Comparison of ENCODE assay signal across 8 mouse cellular contexts in the genomic region with DNA sequence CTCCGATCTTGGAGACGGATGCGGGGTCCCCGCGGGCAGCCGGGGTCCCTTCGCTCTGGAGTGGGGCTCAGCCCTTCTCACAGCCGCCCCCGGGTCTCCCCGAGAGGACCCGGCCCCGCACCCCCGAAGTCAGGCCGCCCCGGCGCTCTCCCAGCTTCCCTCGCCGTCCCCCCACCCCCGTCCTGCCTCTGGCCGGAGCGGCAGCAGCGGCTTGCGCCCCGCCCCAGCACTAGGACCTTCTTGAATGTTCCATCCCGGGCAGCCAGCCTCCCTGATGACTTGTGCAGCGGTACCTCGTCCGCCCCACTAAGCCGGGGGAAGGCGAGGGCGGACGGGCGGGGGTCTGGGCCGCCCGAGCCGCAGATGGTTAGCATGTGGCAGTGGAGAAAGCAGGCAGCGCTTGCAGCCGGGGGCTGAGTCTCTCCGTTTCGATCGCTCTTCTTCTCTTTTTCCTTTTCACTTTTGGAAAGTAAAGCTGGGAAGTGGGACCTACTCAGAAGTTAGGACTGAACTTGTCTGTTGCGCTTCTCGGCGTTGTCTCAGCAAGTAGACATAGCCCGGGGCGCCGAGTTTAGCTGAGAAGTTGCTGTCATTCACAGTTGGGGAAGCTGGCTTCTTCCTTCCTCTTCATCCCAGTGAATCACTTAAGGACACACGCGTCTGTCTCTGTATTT. TPM values are rescaled to one million over a fixed set of nuclear protein-coding genes. Genes with fewer than 3 reads are reported as not detected.
A peak's percentile ranks its signal among the peaks of the same experiment; 100 is the strongest.
DNase-seq lines count a peak whose midpoint lies in the region; ATAC-seq lines count a peak whose summit lies in the region.

No protein-coding gene starts in this region.

- H3K27me3 ChIP-seq in forebrain, embryonic 14.5 days (replicated peaks; ENCODE audit: control insufficient read depth, insufficient read depth, low read length): no peaks in the 10 kb centered on the region
- H3K27me3 ChIP-seq in liver, embryonic 13.5 days: no peaks in the 10 kb centered on the region
- H3K27me3 ChIP-seq in neural tube, embryonic 13.5 days: no peaks in the 10 kb centered on the region

- no peaks in the 10 kb centered on the region for H3K36me3 ChIP-seq in forebrain, embryonic 14.5 days (ENCODE audit: control insufficient read depth, insufficient read depth, low read length)
- no peaks in the 10 kb centered on the region for H3K36me3 ChIP-seq in liver, embryonic 13.5 days
- no peaks in the 10 kb centered on the region for H3K36me3 ChIP-seq in neural tube, embryonic 13.5 days

- peak overlapping the region; percentile 84 for H3K4me3 ChIP-seq in forebrain, embryonic 14.5 days (ENCODE audit: low read depth, low read length)
- H3K4me3 ChIP-seq in liver, embryonic 13.5 days (replicated peaks): peak overlapping the region; percentile 87
- H3K4me3 ChIP-seq in neural tube, embryonic 13.5 days: peak overlapping the region; percentile 87

- peak; percentile 72 for ATAC-seq in forebrain, embryonic 14.5 days
- ATAC-seq in inflammation-experienced regulatory T-cells, adult 6 months: peak; percentile 45
- ATAC-seq in liver, embryonic 13.5 days (ENCODE audit: low read depth): peak; percentile 69
- ATAC-seq in neural tube, embryonic 13.5 days (ENCODE audit: low read depth): peak; percentile 80

- 1% methylated on average over 49 of the region's 49 CpGs for WGBS in forebrain, embryonic 14.5 days
- WGBS in liver, embryonic 13.5 days (ENCODE audit: insufficient replicate concordance): 1% methylated on average over 49 of the region's 49 CpGs
- WGBS in neural tube, embryonic 13.5 days: 1% methylated on average over 44 of the region's 49 CpGs

- peaks cover 8% of the 10 kb centered on the region; the same call in 1 of the 2 replicates for H3K4me1 ChIP-seq in forebrain, embryonic 14.5 days (ENCODE audit: control insufficient read depth, insufficient read depth, low read length)
- H3K4me1 ChIP-seq in liver, embryonic 13.5 days (replicated peaks): peaks cover 39% of the 10 kb centered on the region
- peaks cover 33% of the 10 kb centered on the region for H3K4me1 ChIP-seq in neural tube, embryonic 13.5 days (replicated peaks)

- peak overlapping the region; percentile 92 for H3K27ac ChIP-seq in forebrain, embryonic 14.5 days (ENCODE audit: low read depth, low read length)
- peak overlapping the region; percentile 90 for H3K27ac ChIP-seq in liver, embryonic 13.5 days
- H3K27ac ChIP-seq in neural tube, embryonic 13.5 days (replicated peaks): peak overlapping the region; percentile 97

- peak; percentile 68 for DNase-seq in ovary, adult 18-20 months (ENCODE audit: low spot score)
- no peak for DNase-seq in ovary, postnatal 36 days (ENCODE audit: low spot score)
- DNase-seq in adrenal gland, postnatal 10 days: peak; percentile 82
- peak; percentile 72 for DNase-seq in forebrain, embryonic 14.5 days (ENCODE audit: low spot score)
- peak; percentile 71 for DNase-seq in liver, embryonic 13.5 days
- DNase-seq in thymus, postnatal 4 days: no peak

- no peaks in the 10 kb centered on the region for H3K9me3 ChIP-seq in forebrain, embryonic 14.5 days (replicated peaks; ENCODE audit: control insufficient read depth, low read length)
- H3K9me3 ChIP-seq in liver, embryonic 13.5 days (replicated peaks): no peaks in the 10 kb centered on the region
- H3K9me3 ChIP-seq in neural tube, embryonic 13.5 days: no peaks in the 10 kb centered on the region

- peak overlapping the region; percentile 89 for H3K9ac ChIP-seq in forebrain, embryonic 14.5 days (ENCODE audit: low read length)
- H3K9ac ChIP-seq in liver, embryonic 13.5 days: peak overlapping the region; percentile 92
- peak overlapping the region; percentile 96 for H3K9ac ChIP-seq in neural tube, embryonic 13.5 days

- H3K4me2 ChIP-seq in forebrain, embryonic 14.5 days (ENCODE audit: low read length): peak overlapping the region; percentile 94
- peak overlapping the region; percentile 92 for H3K4me2 ChIP-seq in liver, embryonic 13.5 days
- H3K4me2 ChIP-seq in neural tube, embryonic 13.5 days: peak overlapping the region; percentile 88

RNA-seq across cellular contexts. Expression of a gene that starts 0.5 kb away (rescaled TPM):
- 10 to 100 TPM; 22.1 to 25.3 TPM for total RNA-seq in adrenal gland, postnatal 10 days (2021)
- polyA plus RNA-seq in forebrain, embryonic 14.5 days (2014; fragmentation: Nextera tagmentation; extraction: Ambion mirVana): 23.8 and 29.2 TPM in 2 replicates
- 10 to 100 TPM; 14.8 to 36.1 (median 28.0) TPM for polyA plus RNA-seq in inflammation-experienced regulatory T-cells, adult 6 months (2017; shearing (Covaris generic))
- polyA plus RNA-seq in liver, embryonic 13.5 days (2015; fragmentation: Nextera tagmentation; extraction: Ambion mirVana): 13.9 and 16.9 TPM in 2 replicates
- polyA plus RNA-seq in neural tube, embryonic 13.5 days (2015; fragmentation: Nextera tagmentation; extraction: Ambion mirVana): 32.7 and 41.9 TPM in 2 replicates

Comparison
In these comparisons a context has a peak if more than half of its experiments do, and no peak if none do; other contexts are left out.
1. DNase-seq: peak in ovary, adult 18-20 months (single experiment), adrenal gland, postnatal 10 days (single experiment), forebrain, embryonic 14.5 days (single experiment) and liver, embryonic 13.5 days (single experiment); none in ovary, postnatal 36 days (single experiment) and thymus, postnatal 4 days (single experiment).
2. Peak in every context shown above with its lines, with median percentiles within 50 percentile points of each other: ATAC-seq, H3K27ac ChIP-seq, H3K4me2 ChIP-seq, H3K4me3 ChIP-seq and H3K9ac ChIP-seq.